ENCODE assay signal across 8 mouse cellular contexts in the genomic region with DNA sequence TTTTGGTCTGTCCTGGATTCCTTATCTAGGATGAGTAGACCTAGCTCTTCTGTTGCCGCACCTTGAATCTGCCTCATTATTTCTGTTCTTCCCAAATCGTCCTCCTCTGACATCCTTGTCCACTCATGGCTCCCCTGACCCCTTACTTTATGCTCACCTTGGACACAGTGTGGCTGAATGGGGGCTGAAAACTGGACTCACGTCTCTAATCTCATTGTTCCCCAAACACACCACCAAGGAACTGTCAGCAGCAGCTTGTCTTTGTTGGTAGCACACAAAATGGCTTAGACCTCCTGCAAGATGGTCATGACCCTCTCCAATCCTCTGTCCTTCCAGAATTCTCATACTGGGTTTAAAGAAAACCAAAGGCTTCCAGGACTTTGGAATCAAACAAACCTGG. TPM values are rescaled to one million over a fixed set of nuclear protein-coding genes. Genes with fewer than 3 reads are reported as not detected.
DNase-seq lines count a peak whose midpoint lies in the region; ATAC-seq and TF ChIP-seq lines count a peak whose summit lies in the region.
"Had no signal": no experiment of that assay in that cellular context is flagged by ENCODE, and none has a peak within 500 bp of the region (broad histone marks: within the 10 kb centered on the region; RNA-seq: fewer than 3 reads in every experiment).

No protein-coding gene starts in this region.

- TF ChIP-seq POLR2A in lung, adult 2 months (IDR thresholded peaks at IDR 0.05; ENCODE audit: borderline replicate concordance, extremely low read depth, low read depth, low read length), result no peak

- ATAC-seq in lung, postnatal 0 days, result no peak
- no peak for ATAC-seq in hindbrain, embryonic 12.5 days (ENCODE audit: low FRiP score)
- no peak for ATAC-seq in liver, embryonic 14.5 days (ENCODE audit: insufficient read depth)
- ATAC-seq in megakaryocyte progenitor cell, adult 5-6 weeks (replicated peaks; ENCODE audit: poor library complexity), result no peak

- H3K27me3 ChIP-seq in lung, postnatal 0 days (replicated peaks; ENCODE audit: insufficient read depth, low read length), result no peaks in the 10 kb centered on the region
- no peaks in the 10 kb centered on the region for H3K27me3 ChIP-seq in hindbrain, embryonic 12.5 days
- no peaks in the 10 kb centered on the region for H3K27me3 ChIP-seq in liver, embryonic 14.5 days (ENCODE audit: control insufficient read depth, insufficient read depth, low read length)

- H3K4me2 ChIP-seq in lung, postnatal 0 days (replicated peaks; ENCODE audit: low read depth, low read length), result no peak overlapping the region
- H3K4me2 ChIP-seq in hindbrain, embryonic 12.5 days (replicated peaks), result no peak overlapping the region
- H3K4me2 ChIP-seq in liver, embryonic 14.5 days (ENCODE audit: low read depth), result no peak overlapping the region

- H3K9me3 ChIP-seq in lung, postnatal 0 days (ENCODE audit: low read length), result no peaks in the 10 kb centered on the region
- no peaks in the 10 kb centered on the region for H3K9me3 ChIP-seq in hindbrain, embryonic 12.5 days (replicated peaks)
- no peaks in the 10 kb centered on the region for H3K9me3 ChIP-seq in liver, embryonic 14.5 days (ENCODE audit: control insufficient read depth, low read length)

- no peak for TF ChIP-seq EP300 in lung, postnatal 0 days (IDR thresholded peaks at IDR 0.05)
- no peak for TF ChIP-seq EP300 in liver, embryonic 14.5 days (IDR thresholded peaks at IDR 0.05; ENCODE audit: low read depth)

- H3K4me1 ChIP-seq in lung, postnatal 0 days (ENCODE audit: insufficient read depth, low read depth, low read length), result peaks cover 5% of the 10 kb centered on the region
- peaks cover 7% of the 10 kb centered on the region for H3K4me1 ChIP-seq in lung, adult 2 months (ENCODE audit: control insufficient read depth, insufficient read depth, low read length)
- H3K4me1 ChIP-seq in hindbrain, embryonic 12.5 days, result peaks cover 29% of the 10 kb centered on the region
- H3K4me1 ChIP-seq in liver, embryonic 14.5 days (replicated peaks; ENCODE audit: control insufficient read depth in 2 of 2, insufficient read depth in 2 of 2, low read length in 1 of 2), result peaks cover 24 to 26% of the 10 kb centered on the region in 2 experiments

- H3K4me3 ChIP-seq in lung, postnatal 0 days (ENCODE audit: low read depth, low read length), result no peak overlapping the region
- H3K4me3 ChIP-seq in lung, adult 2 months (replicated peaks; ENCODE audit: extremely low read depth, low read depth, low read length), result no peak overlapping the region
- H3K4me3 ChIP-seq in hindbrain, embryonic 12.5 days, result no peak overlapping the region
- H3K4me3 ChIP-seq in liver, embryonic 14.5 days (ENCODE audit: insufficient read depth in 1 of 2, low read depth in 2 of 2, low read length in 2 of 2), result no peak overlapping the region

- DNase-seq in lung, postnatal 0 days (ENCODE audit: low spot score), result no peak
- DNase-seq in lung, adult 2 months, result no peak
- DNase-seq in liver, embryonic 14.5 days (ENCODE audit: low read depth in 3 of 3, low spot score in 3 of 3), result no peak
- no peak for DNase-seq in right cerebral cortex, postnatal 4 days
- no peak for DNase-seq in spleen, adult 12 weeks (ENCODE audit: low spot score)
- DNase-seq: gastrocnemius, postnatal 25 days had no signal

- no peaks in the 10 kb centered on the region for H3K36me3 ChIP-seq in lung, postnatal 0 days (ENCODE audit: insufficient read depth, low read length)
- H3K36me3 ChIP-seq in hindbrain, embryonic 12.5 days, result no peaks in the 10 kb centered on the region
- no peaks in the 10 kb centered on the region for H3K36me3 ChIP-seq in liver, embryonic 14.5 days (replicated peaks; ENCODE audit: control insufficient read depth, insufficient read depth, low read depth)

- H3K27ac ChIP-seq in lung, postnatal 0 days (ENCODE audit: low read length), result peak overlapping the region; percentile 84; the same call in 1 of the 2 replicates
- H3K27ac ChIP-seq in hindbrain, embryonic 12.5 days, result peak overlapping the region; percentile 92
- H3K27ac ChIP-seq in liver, embryonic 14.5 days, result peak overlapping the region; percentile 73

- 61% methylated on average over 3 of the region's 3 CpGs for WGBS in lung, postnatal 0 days
- WGBS in lung, adult 2 months, result 82% methylated on average over 3 of the region's 3 CpGs
- WGBS in hindbrain, embryonic 12.5 days, result 72% methylated on average over 3 of the region's 3 CpGs
- WGBS in liver, embryonic 14.5 days (ENCODE audit: insufficient replicate concordance), result 59% methylated on average over 3 of the region's 3 CpGs

- no peak overlapping the region for H3K9ac ChIP-seq in lung, postnatal 0 days (replicated peaks; ENCODE audit: low read depth)
- no peak overlapping the region for H3K9ac ChIP-seq in hindbrain, embryonic 12.5 days
- no peak overlapping the region for H3K9ac ChIP-seq in liver, embryonic 14.5 days (replicated peaks)

- TF ChIP-seq CTCF in lung, postnatal 0 days (IDR thresholded peaks at IDR 0.05), result no peak
- TF ChIP-seq CTCF in lung, adult 2 months (IDR thresholded peaks at IDR 0.05; ENCODE audit: insufficient read depth, low read length), result no peak
- TF ChIP-seq CTCF in liver, embryonic 14.5 days (IDR thresholded peaks at IDR 0.05; ENCODE audit: low read depth), result no peak

RNA-seq across cellular contexts. Expression of a gene that starts 7.8 kb away (rescaled TPM):
- 53.5 and 59.8 TPM in 2 replicates for polyA plus RNA-seq in lung, postnatal 0 days (2015; fragmentation: Nextera tagmentation; extraction: Ambion mirVana)
- polyA plus RNA-seq in lung, adult 2 months (2012; rRNA removed), result 108 and 129 TPM in 2 replicates
- 131 and 133 TPM in 2 replicates for polyA plus RNA-seq in hindbrain, embryonic 12.5 days (2016; fragmentation: Nextera tagmentation; extraction: Ambion mirVana)
- polyA plus RNA-seq in liver, embryonic 14.5 days (2012; rRNA removed), result 13.9 and 24.7 TPM in 2 replicates
- 19.7 and 24.3 TPM in 2 replicates for polyA plus RNA-seq in liver, embryonic 14.5 days (2014; fragmentation: Nextera tagmentation; extraction: Ambion mirVana)
- 85.7 and 91.6 TPM in 2 replicates for total RNA-seq in megakaryocyte progenitor cell, adult 5-6 weeks (2015)
- total RNA-seq in megakaryocyte progenitor cell, adult 5-6 weeks (2017), result 299 and 375 TPM in 2 replicates

RNA-seq across cellular contexts. Expression of a gene that starts 20.2 kb away (rescaled TPM):
- 0.19 and 0.44 TPM in 2 replicates for polyA plus RNA-seq in lung, postnatal 0 days (2015; fragmentation: Nextera tagmentation; extraction: Ambion mirVana)
- polyA plus RNA-seq in lung, adult 2 months (2012; rRNA removed), result 6.5 and 13.9 TPM in 2 replicates
- 0.33 and 0.40 TPM in 2 replicates for polyA plus RNA-seq in hindbrain, embryonic 12.5 days (2016; fragmentation: Nextera tagmentation; extraction: Ambion mirVana)
- 1.6 and 1.8 TPM in 2 replicates for polyA plus RNA-seq in liver, embryonic 14.5 days (2012; rRNA removed)
- 0.68 and 1.0 TPM in 2 replicates for polyA plus RNA-seq in liver, embryonic 14.5 days (2014; fragmentation: Nextera tagmentation; extraction: Ambion mirVana)
- total RNA-seq in megakaryocyte progenitor cell, adult 5-6 weeks (2015), result 6.7 and 10.6 TPM in 2 replicates
- total RNA-seq in megakaryocyte progenitor cell, adult 5-6 weeks (2017), result 3.5 and 6.7 TPM in 2 replicates
- total RNA-seq: gastrocnemius, postnatal 25 days had no signal

RNA-seq across cellular contexts. Expression of a gene that starts 38.4 kb away (rescaled TPM):
- polyA plus RNA-seq in lung, postnatal 0 days (2015; fragmentation: Nextera tagmentation; extraction: Ambion mirVana), result 4.1 and 4.4 TPM in 2 replicates
- polyA plus RNA-seq in lung, adult 2 months (2012; rRNA removed), result 23.7 TPM in 2 replicates
- polyA plus RNA-seq in hindbrain, embryonic 12.5 days (2016; fragmentation: Nextera tagmentation; extraction: Ambion mirVana), result 16.0 and 18.3 TPM in 2 replicates
- polyA plus RNA-seq in liver, embryonic 14.5 days (2012; rRNA removed), result 2.1 and 3.1 TPM in 2 replicates
- polyA plus RNA-seq in liver, embryonic 14.5 days (2014; fragmentation: Nextera tagmentation; extraction: Ambion mirVana), result 1.3 and 2.0 TPM in 2 replicates
- 8.1 and 9.5 TPM in 2 replicates for total RNA-seq in megakaryocyte progenitor cell, adult 5-6 weeks (2015)
- 3.6 and 5.8 TPM in 2 replicates for total RNA-seq in megakaryocyte progenitor cell, adult 5-6 weeks (2017)

RNA-seq across cellular contexts. Expression of a gene that starts 43.8 kb away (rescaled TPM):
- 16.9 and 17.7 TPM in 2 replicates for polyA plus RNA-seq in lung, postnatal 0 days (2015; fragmentation: Nextera tagmentation; extraction: Ambion mirVana)
- 10.1 and 13.6 TPM in 2 replicates for polyA plus RNA-seq in lung, adult 2 months (2012; rRNA removed)
- 48.1 and 54.2 TPM in 2 replicates for polyA plus RNA-seq in hindbrain, embryonic 12.5 days (2016; fragmentation: Nextera tagmentation; extraction: Ambion mirVana)
- polyA plus RNA-seq in liver, embryonic 14.5 days (2012; rRNA removed), result 18.9 and 24.5 TPM in 2 replicates
- 33.1 and 33.7 TPM in 2 replicates for polyA plus RNA-seq in liver, embryonic 14.5 days (2014; fragmentation: Nextera tagmentation; extraction: Ambion mirVana)
- 42.8 and 43.7 TPM in 2 replicates for total RNA-seq in megakaryocyte progenitor cell, adult 5-6 weeks (2015)
- total RNA-seq in megakaryocyte progenitor cell, adult 5-6 weeks (2017), result 82.3 and 83.8 TPM in 2 replicates

RNA-seq across cellular contexts. Expression of a gene that starts 48.4 kb away (rescaled TPM):
- 100 and 104 TPM in 2 replicates for polyA plus RNA-seq in lung, postnatal 0 days (2015; fragmentation: Nextera tagmentation; extraction: Ambion mirVana)
- polyA plus RNA-seq in lung, adult 2 months (2012; rRNA removed), result 30.3 and 50.5 TPM in 2 replicates
- polyA plus RNA-seq in hindbrain, embryonic 12.5 days (2016; fragmentation: Nextera tagmentation; extraction: Ambion mirVana), result 151 and 159 TPM in 2 replicates
- 14.1 and 17.9 TPM in 2 replicates for polyA plus RNA-seq in liver, embryonic 14.5 days (2012; rRNA removed)
- 17.2 and 21.9 TPM in 2 replicates for polyA plus RNA-seq in liver, embryonic 14.5 days (2014; fragmentation: Nextera tagmentation; extraction: Ambion mirVana)
- total RNA-seq in megakaryocyte progenitor cell, adult 5-6 weeks (2015), result 22.8 and 25.2 TPM in 2 replicates
- 44.4 and 49.8 TPM in 2 replicates for total RNA-seq in megakaryocyte progenitor cell, adult 5-6 weeks (2017)
